Mouse (Mus musculus) hindbrain, embryonic 12.5 days (tissue): Measurements from ENCODE around the gene Bcl6. TPM values are rescaled to one million over a fixed set of nuclear protein-coding genes. Genes with fewer than 3 reads are reported as not detected.

Source experiments
- ATAC-seq: fragments of 200-750 bp; cut with Nextera tagmentation; 2 replicates; pipeline ENCODE4 v1.8.0; 2017; ENCODE audit warnings: moderate TSS enrichment; ENCODE audit not compliant: low FRiP score
- H3K27ac ChIP-seq: fragments of 300-500 bp; sonication (generic); 2 replicates; pipeline ENCODE4 v1.5.1; 2016; ENCODE audit warnings: mild to moderate bottlenecking
- H3K27me3 ChIP-seq: fragments of 300-500 bp; sonication (generic); 2 replicates; pipeline ENCODE4 v1.6.1; 2016; ENCODE audit warnings: mild to moderate bottlenecking
- H3K36me3 ChIP-seq: fragments of 300-500 bp; sonication (generic); 2 replicates; pipeline ENCODE4 v1.6.1; 2016; ENCODE audit warnings: mild to moderate bottlenecking
- H3K4me1 ChIP-seq: fragments of 300-500 bp; sonication (generic); 2 replicates; pipeline ENCODE4 v1.6.1; 2016
- H3K4me2 ChIP-seq: fragments of 300-500 bp; sonication (generic); replicated peaks from 2 replicates; pipeline ENCODE4 v1.6.1; 2016; ENCODE audit warnings: mild to moderate bottlenecking
- H3K4me3 ChIP-seq: fragments of 300-500 bp; sonication (generic); 2 replicates; pipeline ENCODE4 v1.5.1; 2016; ENCODE audit warnings: mild to moderate bottlenecking
- H3K9ac ChIP-seq: fragments of 300-500 bp; sonication (generic); 2 replicates; pipeline ENCODE4 v1.6.1; 2016; ENCODE audit warnings: mild to moderate bottlenecking, moderate library complexity
- H3K9me3 ChIP-seq: fragments of 300-500 bp; sonication (generic); replicated peaks from 2 replicates; pipeline ENCODE4 v1.6.1; 2016; ENCODE audit warnings: mild to moderate bottlenecking
- WGBS: fragments of 180-500 bp; shearing (Covaris S2); methylation state at CpG from one replicate; pipeline ENCODE4 v1.1.7; 2016; 5-methylcytosine and 5-hydroxymethylcytosine counted together
- polyA plus RNA-seq: library from polyadenylated mRNA; unstranded; fragments of >200 nt; fragmentation: Nextera tagmentation; extraction: Ambion mirVana; gene quantifications from 2 replicates; pipeline ENCODE4 v1.2.1, GENCODE M21; 2016

Bcl6 gene
- polyA plus RNA-seq: 0.12 and 0.18 TPM in 2 replicates

DNA sequence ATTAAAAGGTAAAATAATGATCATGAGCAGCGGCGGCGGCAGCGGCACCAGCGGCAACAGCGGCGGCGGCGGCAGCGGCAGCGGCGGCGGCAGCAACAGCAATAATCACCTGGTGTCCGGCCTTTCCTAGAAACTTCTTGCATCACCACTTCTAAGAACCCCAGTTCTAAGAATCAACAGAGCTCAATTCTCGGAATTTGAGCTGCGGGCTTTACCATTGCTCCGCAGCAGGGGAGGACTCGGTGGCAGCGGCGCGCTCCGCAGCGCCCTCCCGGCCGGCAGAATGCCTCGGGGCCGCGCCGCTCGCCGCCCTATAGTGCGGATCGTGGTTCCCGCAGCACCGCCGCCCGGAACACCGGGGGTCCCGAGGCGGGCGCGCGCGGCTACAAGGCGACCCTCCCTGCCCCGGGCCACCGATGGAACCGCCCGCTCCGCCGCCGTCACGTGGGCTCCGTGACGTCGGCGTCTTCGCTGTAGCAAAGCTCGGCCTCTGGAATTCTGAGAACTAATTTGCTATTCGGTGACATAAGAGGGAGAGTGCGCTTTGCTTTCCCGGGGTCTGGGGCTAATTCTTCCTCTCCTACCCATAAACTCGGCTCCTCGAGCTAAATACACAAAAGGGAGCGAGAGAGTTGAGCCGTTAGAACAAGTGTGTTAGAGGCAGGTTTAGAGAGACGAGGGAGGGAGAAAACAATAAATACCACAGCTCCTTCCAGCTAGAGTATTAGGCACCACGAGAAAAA, at the start of gene Bcl6, which contains the start of gene Gm37419:
Gene Bcl6 (minus strand): TSS at position 387 of the 743 bp plus-strand sequence.
Gene Gm37419 (plus strand): TSS at position 17 of the 743 bp plus-strand sequence.
- Histone ChIP-seq H3K27ac (peak within 1 kb of the TSS; percentile 97), H3K4me2 (peak within 1 kb of the TSS; percentile 97), H3K4me1 (peaks cover 25% of the 10 kb centered on the region), H3K4me3 (peak within 1 kb of the TSS; percentile 71), H3K9ac (peak within 1 kb of the TSS; percentile 74), H3K9me3 (no peaks in the 10 kb centered on the region), H3K36me3 (no peaks in the 10 kb centered on the region), H3K27me3 (peaks cover 38% of the 10 kb centered on the region)
- WGBS: under 1% methylated on average over 68 of the region's 68 CpGs
- peak; percentile 89 for ATAC-seq

DNA sequence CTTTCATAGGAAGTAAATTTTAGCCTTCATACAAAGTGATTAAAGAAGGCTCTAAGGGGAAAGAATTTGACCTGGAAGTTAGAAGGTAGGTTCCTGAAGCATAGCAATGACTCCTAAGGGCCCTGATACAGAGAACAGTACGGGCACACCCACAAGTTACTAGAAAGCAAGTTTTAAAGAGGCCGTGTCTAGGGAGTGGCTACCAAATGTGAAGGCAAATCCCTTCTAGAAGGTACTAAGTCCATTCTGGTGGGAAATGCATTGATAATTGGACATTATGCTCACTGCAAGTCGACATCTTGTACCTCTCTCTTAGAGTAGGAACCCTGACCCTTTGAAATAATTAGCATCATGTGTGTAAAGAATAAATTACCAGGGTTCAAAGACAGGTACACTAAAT, 47.7 kb upstream of the Bcl6 start:
- no peaks in the 10 kb centered on the region for H3K36me3 ChIP-seq
- H3K9ac ChIP-seq: no peak overlapping the region
- no peaks in the 10 kb centered on the region for H3K9me3 ChIP-seq
- H3K27me3 ChIP-seq: no peaks in the 10 kb centered on the region
- no peak overlapping the region for H3K4me3 ChIP-seq
- H3K4me1 ChIP-seq: no peaks in the 10 kb centered on the region
- no peak overlapping the region for H3K27ac ChIP-seq
- 86% methylated on average over 3 of the region's 3 CpGs for WGBS
- H3K4me2 ChIP-seq: no peak overlapping the region
- ATAC-seq: no peak

DNA sequence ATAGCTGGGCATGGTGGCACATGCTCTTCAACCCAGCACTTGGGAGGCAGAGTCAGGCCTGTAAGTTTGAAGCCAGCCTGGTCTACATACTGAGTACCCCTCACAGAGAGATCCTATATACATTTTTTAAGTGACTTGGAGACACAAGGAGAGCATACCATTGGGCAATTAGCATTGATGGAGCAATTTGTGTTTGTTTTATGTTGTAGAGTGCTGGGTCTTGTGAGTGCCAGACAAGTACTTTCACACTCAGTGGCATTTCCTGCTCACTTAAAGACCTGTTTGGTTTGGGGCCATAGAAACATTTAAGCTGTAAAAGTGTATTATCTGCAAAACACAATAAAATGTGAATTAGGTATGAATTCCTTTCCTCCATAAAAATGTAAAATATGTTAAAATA, 47.1 kb upstream of the Bcl6 start:
- Histone ChIP-seq H3K4me1 (no peaks in the 10 kb centered on the region), H3K9ac (no peak overlapping the region), H3K27me3 (no peaks in the 10 kb centered on the region), H3K36me3 (no peaks in the 10 kb centered on the region), H3K4me3 (no peak overlapping the region), H3K4me2 (no peak overlapping the region), H3K27ac (no peak overlapping the region), H3K9me3 (no peaks in the 10 kb centered on the region)
- no peak for ATAC-seq

DNA sequence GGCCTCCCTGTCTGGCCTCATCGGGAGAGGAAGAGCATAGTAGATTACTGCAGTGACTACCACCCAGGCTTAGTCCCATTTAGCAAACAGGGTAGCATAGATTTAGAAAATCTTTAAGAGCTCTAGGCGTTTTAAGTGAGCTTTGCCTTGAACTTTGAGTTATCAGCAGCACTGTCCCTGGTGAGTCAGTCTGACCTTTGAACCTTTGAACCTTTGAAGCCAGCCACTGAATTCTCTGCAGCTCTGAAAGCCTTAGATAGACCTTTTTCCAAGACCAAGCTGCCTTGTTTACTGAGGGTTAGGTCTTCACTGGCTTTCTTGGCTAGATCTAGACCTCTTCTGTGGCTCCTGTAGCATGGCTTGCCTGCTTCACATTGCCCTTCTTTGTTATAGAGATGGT, 45.8 kb upstream of the Bcl6 start:
- 67% methylated on average over 2 of the region's 2 CpGs for WGBS

DNA sequence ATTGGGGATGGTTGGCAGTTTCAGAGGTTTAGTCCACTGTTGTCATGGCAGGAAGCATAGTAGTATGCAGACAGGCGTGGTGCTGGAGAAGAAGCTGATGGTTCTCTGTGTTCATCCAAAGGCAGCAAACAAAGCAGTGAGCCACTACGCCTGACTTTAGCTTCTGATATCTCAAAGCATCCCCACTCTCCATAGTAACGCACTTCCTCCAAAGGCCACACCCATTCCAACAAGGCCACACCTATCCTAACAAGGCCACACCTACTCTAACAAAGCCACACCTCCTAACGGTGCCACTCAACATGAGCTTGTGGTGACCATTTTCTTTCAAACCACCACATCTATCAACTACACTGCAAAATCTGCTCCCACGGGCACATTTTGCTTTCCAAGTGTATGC, 44.6 kb upstream of the Bcl6 start:
- Histone ChIP-seq H3K27me3 (no peaks in the 10 kb centered on the region), H3K36me3 (no peaks in the 10 kb centered on the region), H3K4me2 (no peak overlapping the region), H3K27ac (no peak overlapping the region), H3K4me3 (no peak overlapping the region), H3K9me3 (no peaks in the 10 kb centered on the region), H3K4me1 (no peaks in the 10 kb centered on the region), H3K9ac (no peak overlapping the region)
- no peak for ATAC-seq
- WGBS: 93% methylated on average over 5 of the region's 5 CpGs

More for the DNA sequence above, 45.8 kb upstream of the Bcl6 start:
- Histone ChIP-seq H3K9ac (no peak overlapping the region), H3K27me3 (no peaks in the 10 kb centered on the region), H3K4me2 (no peak overlapping the region), H3K4me1 (no peaks in the 10 kb centered on the region), H3K36me3 (no peaks in the 10 kb centered on the region), H3K27ac (no peak overlapping the region), H3K4me3 (no peak overlapping the region), H3K9me3 (no peaks in the 10 kb centered on the region)
- ATAC-seq: no peak

DNA sequence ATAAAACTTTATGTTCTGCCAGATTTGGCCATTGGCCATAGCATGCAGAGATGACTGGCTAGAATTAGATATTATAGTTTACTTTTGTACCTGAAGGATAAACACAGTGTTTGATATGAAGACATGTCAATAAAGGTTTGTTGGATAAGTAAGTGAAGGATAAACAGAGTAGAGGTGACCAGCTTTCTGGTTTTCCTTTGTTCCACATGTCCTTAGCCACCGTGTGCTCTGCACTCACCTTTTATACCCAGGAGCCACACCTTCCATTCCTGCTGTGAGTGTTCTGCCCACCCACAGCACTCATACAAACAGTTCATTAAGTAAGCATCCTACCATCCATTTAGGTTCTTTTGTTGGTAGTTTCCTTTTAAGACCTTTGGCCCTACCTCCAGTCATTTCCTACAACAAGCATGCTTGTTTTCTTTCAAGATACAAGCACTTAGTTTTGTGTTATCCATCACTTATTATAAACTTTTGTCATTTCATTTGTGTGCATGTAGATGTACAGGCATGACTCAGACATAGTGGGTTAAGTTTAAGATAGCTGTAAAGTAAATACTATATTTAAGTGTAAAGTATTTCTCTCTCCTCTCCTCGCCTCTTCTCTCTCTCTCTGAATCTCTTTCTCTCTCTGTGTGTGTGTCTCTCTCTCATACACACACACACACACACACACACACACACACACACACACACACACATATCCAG, 41.5 kb upstream of the Bcl6 start:
- Histone ChIP-seq H3K36me3 (no peaks in the 10 kb centered on the region), H3K27ac (no peak overlapping the region), H3K27me3 (no peaks in the 10 kb centered on the region), H3K4me1 (no peaks in the 10 kb centered on the region), H3K9me3 (no peaks in the 10 kb centered on the region), H3K9ac (no peak overlapping the region), H3K4me2 (no peak overlapping the region), H3K4me3 (no peak overlapping the region)
- 72% methylated on average over 2 of the region's 2 CpGs for WGBS
- no peak for ATAC-seq

DNA sequence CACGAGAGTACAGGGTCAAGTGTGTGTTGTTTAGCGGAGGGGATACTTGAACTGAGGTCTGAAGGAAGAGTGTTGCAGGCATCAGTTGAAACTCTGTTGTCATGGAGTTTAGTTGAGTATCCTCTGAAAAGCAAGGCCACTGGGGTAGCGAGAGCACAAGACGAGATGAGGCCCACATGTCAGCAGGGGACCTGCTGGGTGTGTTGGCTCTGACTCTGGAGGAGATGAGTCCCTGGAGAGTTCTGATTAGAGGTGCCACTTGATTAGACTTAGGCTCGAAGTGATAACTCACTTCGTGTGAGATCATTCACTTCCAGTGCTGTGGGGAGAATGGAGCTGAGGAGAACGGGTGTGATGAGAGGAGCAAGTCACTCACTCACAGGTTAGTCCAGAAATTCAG, 36.8 kb upstream of the Bcl6 start:
- ATAC-seq: no peak
- H3K4me2 ChIP-seq: no peak overlapping the region
- no peak overlapping the region for H3K9ac ChIP-seq
- H3K4me1 ChIP-seq: no peaks in the 10 kb centered on the region
- no peaks in the 10 kb centered on the region for H3K36me3 ChIP-seq
- 75% methylated on average over 7 of the region's 7 CpGs for WGBS
- no peaks in the 10 kb centered on the region for H3K27me3 ChIP-seq
- no peak overlapping the region for H3K4me3 ChIP-seq
- H3K27ac ChIP-seq: no peak overlapping the region
- H3K9me3 ChIP-seq: no peaks in the 10 kb centered on the region

DNA sequence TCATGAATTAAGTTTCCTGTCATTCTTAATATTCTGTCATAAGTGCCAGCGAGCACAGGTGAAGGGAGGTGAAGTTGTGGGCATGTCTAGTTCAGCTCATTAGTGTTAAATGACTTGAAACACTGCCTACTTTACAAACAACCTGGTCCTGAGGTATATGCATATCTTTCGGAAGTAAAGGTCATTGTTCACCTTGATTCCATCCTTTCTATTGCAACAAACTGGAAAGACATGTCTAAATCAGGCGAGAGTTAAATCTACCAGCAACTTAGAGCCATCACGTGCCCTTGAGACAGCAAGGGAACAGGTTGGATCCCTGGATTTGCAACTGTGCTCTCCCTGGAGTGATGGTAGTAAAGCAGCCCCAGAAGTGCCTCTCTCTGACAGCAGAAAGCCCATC, 34.0 kb upstream of the Bcl6 start:
- H3K4me1 ChIP-seq: no peaks in the 10 kb centered on the region
- H3K4me3 ChIP-seq: no peak overlapping the region
- no peaks in the 10 kb centered on the region for H3K9me3 ChIP-seq
- no peaks in the 10 kb centered on the region for H3K36me3 ChIP-seq
- ATAC-seq: no peak
- H3K27ac ChIP-seq: no peak overlapping the region
- 85% methylated on average over 4 of the region's 4 CpGs for WGBS
- no peak overlapping the region for H3K4me2 ChIP-seq
- H3K9ac ChIP-seq: no peak overlapping the region
- H3K27me3 ChIP-seq: no peaks in the 10 kb centered on the region

DNA sequence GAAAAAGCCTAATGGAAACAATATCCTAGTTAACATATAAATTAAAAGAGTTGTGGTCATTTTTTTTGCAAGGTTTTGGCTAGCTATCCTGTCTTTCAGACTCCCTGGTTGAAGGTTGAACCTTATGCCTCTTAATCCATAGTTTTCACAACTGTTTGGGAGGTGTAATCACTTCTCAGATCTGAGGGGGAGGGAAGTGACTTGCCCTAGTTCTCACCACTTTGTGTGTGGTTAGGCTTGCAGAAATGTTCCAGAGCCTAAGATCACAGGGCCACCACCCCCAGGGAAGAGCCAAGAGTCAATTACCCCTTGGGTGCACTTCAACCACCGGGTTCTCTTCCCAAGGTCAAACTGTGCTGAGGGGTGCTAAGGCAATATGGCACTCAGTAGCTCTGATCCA, 33.1 kb upstream of the Bcl6 start:
- Histone ChIP-seq H3K27me3 (no peaks in the 10 kb centered on the region), H3K9me3 (no peaks in the 10 kb centered on the region), H3K4me2 (no peak overlapping the region), H3K27ac (no peak overlapping the region), H3K4me3 (no peak overlapping the region), H3K36me3 (no peaks in the 10 kb centered on the region), H3K9ac (no peak overlapping the region), H3K4me1 (no peaks in the 10 kb centered on the region)
- no peak for ATAC-seq
- 76% methylated on average over 1 of the region's 1 CpGs for WGBS

DNA sequence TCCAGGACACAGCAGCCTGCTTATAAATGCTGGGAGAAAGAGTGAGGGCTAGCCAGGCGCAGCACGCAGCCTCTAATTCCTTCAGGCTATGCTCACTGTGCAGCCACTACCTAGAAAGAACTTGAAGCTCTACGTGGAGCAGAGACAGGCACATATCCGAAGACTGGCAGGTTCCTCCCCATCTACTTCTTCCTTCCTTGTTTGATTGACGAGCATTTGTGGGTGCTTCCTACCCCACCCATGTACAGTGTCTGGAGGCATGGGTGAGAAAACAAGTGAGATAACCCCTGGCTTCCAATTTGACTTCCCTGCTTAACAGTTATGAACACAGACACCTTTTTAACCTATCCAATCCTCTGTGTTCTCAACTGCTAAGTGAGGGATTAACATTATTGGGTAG, 28.1 kb upstream of the Bcl6 start:
- Histone ChIP-seq H3K27ac (no peak overlapping the region), H3K27me3 (no peaks in the 10 kb centered on the region), H3K9ac (no peak overlapping the region), H3K4me1 (no peaks in the 10 kb centered on the region), H3K36me3 (no peaks in the 10 kb centered on the region), H3K4me2 (no peak overlapping the region), H3K9me3 (no peaks in the 10 kb centered on the region), H3K4me3 (no peak overlapping the region)
- WGBS: 81% methylated on average over 5 of the region's 5 CpGs
- no peak for ATAC-seq

DNA sequence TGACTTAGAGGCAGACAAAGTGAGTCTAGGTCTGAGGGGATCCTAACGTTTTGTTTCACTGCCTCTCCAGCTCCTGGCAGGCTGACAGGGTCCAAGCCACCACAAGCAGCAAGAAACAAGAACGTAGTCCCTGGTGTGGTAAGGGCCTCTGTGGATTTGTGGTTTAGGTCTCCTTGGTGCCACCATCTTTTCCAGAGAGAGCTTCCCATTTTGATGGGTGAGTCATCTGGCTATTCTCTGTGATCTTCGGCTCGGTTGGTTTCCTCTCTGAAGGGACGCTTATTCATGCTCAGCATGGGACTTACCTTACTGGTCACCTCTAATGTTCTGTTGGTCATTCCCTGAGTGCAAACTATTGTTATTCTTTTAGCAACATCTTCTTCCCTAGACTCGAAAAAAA, 27.6 kb upstream of the Bcl6 start:
- H3K36me3 ChIP-seq: no peaks in the 10 kb centered on the region
- H3K27me3 ChIP-seq: no peaks in the 10 kb centered on the region
- H3K4me2 ChIP-seq: no peak overlapping the region
- H3K4me3 ChIP-seq: no peak overlapping the region
- H3K4me1 ChIP-seq: no peaks in the 10 kb centered on the region
- H3K27ac ChIP-seq: no peak overlapping the region
- 53% methylated on average over 6 of the region's 6 CpGs for WGBS
- H3K9ac ChIP-seq: no peak overlapping the region
- ATAC-seq: no peak
- no peaks in the 10 kb centered on the region for H3K9me3 ChIP-seq

DNA sequence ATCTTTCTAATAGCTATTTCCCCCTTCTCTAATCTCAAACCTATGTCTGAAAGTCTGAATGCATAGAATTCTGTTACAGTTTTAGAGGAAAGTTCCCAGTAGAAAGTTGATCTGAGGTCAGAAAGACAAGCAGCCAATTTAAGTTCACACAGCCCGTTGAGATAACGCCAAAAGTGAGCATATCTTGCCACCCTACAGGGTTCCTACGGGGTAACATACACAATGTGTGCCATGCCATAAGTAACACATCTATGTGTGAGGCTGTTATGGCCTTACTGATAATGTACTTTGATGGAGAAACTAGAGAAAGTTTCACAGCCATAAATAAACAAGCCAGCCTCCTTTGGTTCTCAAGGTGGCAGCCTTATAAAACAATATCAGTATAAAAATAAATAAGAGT, 25.7 kb upstream of the Bcl6 start:
- Histone ChIP-seq H3K9ac (no peak overlapping the region), H3K9me3 (no peaks in the 10 kb centered on the region), H3K36me3 (no peaks in the 10 kb centered on the region), H3K4me1 (no peaks in the 10 kb centered on the region), H3K27ac (no peak overlapping the region), H3K4me3 (no peak overlapping the region), H3K27me3 (no peaks in the 10 kb centered on the region), H3K4me2 (no peak overlapping the region)
- ATAC-seq: no peak
- WGBS: 87% methylated on average over 3 of the region's 3 CpGs

DNA sequence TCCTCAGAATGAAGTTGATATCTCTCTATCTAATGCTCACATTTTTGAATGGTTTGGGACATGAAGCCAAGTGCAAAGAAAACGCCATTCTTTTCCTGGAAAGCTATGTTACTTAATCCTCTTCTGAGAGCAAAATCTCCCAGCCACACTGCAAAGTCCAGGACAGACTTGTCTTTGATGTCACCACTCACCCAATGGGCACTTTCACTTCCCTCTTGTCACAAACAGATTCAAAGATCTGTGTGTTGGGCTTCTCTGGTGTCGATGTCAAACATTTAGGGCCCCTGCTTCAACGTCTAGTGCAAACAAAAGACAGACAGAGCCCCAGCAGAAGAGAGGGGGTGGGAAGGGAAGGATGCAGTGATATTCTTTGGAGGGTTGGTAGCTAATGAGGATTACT, 23.4 kb upstream of the Bcl6 start:
- H3K27ac ChIP-seq: no peak overlapping the region

More for the DNA sequence above, 23.4 kb upstream of the Bcl6 start:
- 58% methylated on average over 3 of the region's 3 CpGs for WGBS
- no peaks in the 10 kb centered on the region for H3K9me3 ChIP-seq
- no peaks in the 10 kb centered on the region for H3K27me3 ChIP-seq
- no peak for ATAC-seq
- H3K4me1 ChIP-seq: no peaks in the 10 kb centered on the region
- H3K9ac ChIP-seq: no peak overlapping the region
- no peak overlapping the region for H3K4me3 ChIP-seq
- H3K36me3 ChIP-seq: no peaks in the 10 kb centered on the region
- H3K4me2 ChIP-seq: no peak overlapping the region
